Mouse (Mus musculus): ENCODE measurements around the gene Ky. TPM values are rescaled to one million over a fixed set of nuclear protein-coding genes. Genes with fewer than 3 reads are reported as not detected.

Gene Ky
- polyA plus RNA-seq, 1 experiment = not detected

GRCm38 (mm10) chr9:102546256-102547027 is 40.9 kb downstream of the Ky start:
- WGBS = 57% methylated on average over 20 of the region's 20 CpGs
- no peak for TF ChIP-seq CTCF (IDR thresholded peaks at IDR 0.05; ENCODE audit: control insufficient read depth, insufficient read depth, low read length)
- TF ChIP-seq POLR2A (IDR thresholded peaks at IDR 0.05; ENCODE audit: borderline replicate concordance, control insufficient read depth, low read depth, low read length) = no peak

GRCm38 (mm10) chr9:102547028-102547354 is 41.4 kb downstream of the Ky start:
- H3K27ac ChIP-seq (ENCODE audit: control insufficient read depth, insufficient read depth, low read depth, low read length, poor library complexity) = no peak overlapping the region
- peaks cover 2% of the 10 kb centered on the region for H3K4me1 ChIP-seq (ENCODE audit: control insufficient read depth, insufficient read depth, low read length)
- 76% methylated on average over 7 of the region's 7 CpGs for WGBS
- no peak overlapping the region for H3K4me3 ChIP-seq (replicated peaks; ENCODE audit: control insufficient read depth, low read depth, low read length)
- no peak for TF ChIP-seq CTCF (IDR thresholded peaks at IDR 0.05; ENCODE audit: control insufficient read depth, insufficient read depth, low read length)
- no peak for TF ChIP-seq POLR2A (IDR thresholded peaks at IDR 0.05; ENCODE audit: borderline replicate concordance, control insufficient read depth, low read depth, low read length)

More at GRCm38 (mm10) chr9:102546256-102547027, 40.9 kb downstream of the Ky start:
- peaks cover 2% of the 10 kb centered on the region for H3K4me1 ChIP-seq (ENCODE audit: control insufficient read depth, insufficient read depth, low read length)
- no peak overlapping the region for H3K4me3 ChIP-seq (replicated peaks; ENCODE audit: control insufficient read depth, low read depth, low read length)
- no peak overlapping the region for H3K27ac ChIP-seq (ENCODE audit: control insufficient read depth, insufficient read depth, low read depth, low read length, poor library complexity)

- no peaks in the 10 kb centered on the region for H3K4me1 ChIP-seq (ENCODE audit: control insufficient read depth, insufficient read depth, low read length)
- H3K27ac ChIP-seq (ENCODE audit: control insufficient read depth, insufficient read depth, low read depth, low read length, poor library complexity) = no peak overlapping the region
- H3K4me3 ChIP-seq (replicated peaks; ENCODE audit: control insufficient read depth, low read depth, low read length) = no peak overlapping the region
- WGBS = 15% methylated on average over 8 of the region's 8 CpGs
- TF ChIP-seq CTCF (IDR thresholded peaks at IDR 0.05; ENCODE audit: control insufficient read depth, insufficient read depth, low read length) = no peak
- no peak for TF ChIP-seq POLR2A (IDR thresholded peaks at IDR 0.05; ENCODE audit: borderline replicate concordance, control insufficient read depth, low read depth, low read length)
Observed at GRCm38 (mm10) chr9:102549211-102549610, 43.7 kb downstream of the Ky start.

GRCm38 (mm10) chr9:102551771-102552170 is 46.2 kb downstream of the Ky start:
- TF ChIP-seq POLR2A (IDR thresholded peaks at IDR 0.05; ENCODE audit: borderline replicate concordance, control insufficient read depth, low read depth, low read length) (no peak), CTCF (IDR thresholded peaks at IDR 0.05; ENCODE audit: control insufficient read depth, insufficient read depth, low read length) (no peak)
- Histone ChIP-seq H3K4me1 (ENCODE audit: control insufficient read depth, insufficient read depth, low read length) (no peaks in the 10 kb centered on the region), H3K4me3 (replicated peaks; ENCODE audit: control insufficient read depth, low read depth, low read length) (no peak overlapping the region), H3K27ac (ENCODE audit: control insufficient read depth, insufficient read depth, low read depth, low read length, poor library complexity) (no peak overlapping the region)
- WGBS = 57% methylated on average over 10 of the region's 10 CpGs

- 81% methylated on average over 3 of the region's 3 CpGs for WGBS
- TF ChIP-seq CTCF (IDR thresholded peaks at IDR 0.05; ENCODE audit: control insufficient read depth, insufficient read depth, low read length) (no peak), POLR2A (IDR thresholded peaks at IDR 0.05; ENCODE audit: borderline replicate concordance, control insufficient read depth, low read depth, low read length) (no peak)
- no peak overlapping the region for H3K4me3 ChIP-seq (replicated peaks; ENCODE audit: control insufficient read depth, low read depth, low read length)
- H3K4me1 ChIP-seq (ENCODE audit: control insufficient read depth, insufficient read depth, low read length) = no peaks in the 10 kb centered on the region
- no peak overlapping the region for H3K27ac ChIP-seq (ENCODE audit: control insufficient read depth, insufficient read depth, low read depth, low read length, poor library complexity)
Observed at GRCm38 (mm10) chr9:102553781-102554180, 48.2 kb downstream of the Ky start.

GRCm38 (mm10) chr9:102558463-102558862 is 52.9 kb downstream of the Ky start:
- WGBS = 83% methylated on average over 3 of the region's 3 CpGs
- Histone ChIP-seq H3K4me1 (ENCODE audit: control insufficient read depth, insufficient read depth, low read length) (no peaks in the 10 kb centered on the region), H3K4me3 (replicated peaks; ENCODE audit: control insufficient read depth, low read depth, low read length) (no peak overlapping the region)

GRCm38 (mm10) chr9:102572888-102573287 is 67.3 kb downstream of the Ky start:
- no peak overlapping the region for H3K27ac ChIP-seq (ENCODE audit: control insufficient read depth, insufficient read depth, low read depth, low read length, poor library complexity)
- TF ChIP-seq POLR2A (IDR thresholded peaks at IDR 0.05; ENCODE audit: borderline replicate concordance, control insufficient read depth, low read depth, low read length) (no peak), CTCF (IDR thresholded peaks at IDR 0.05; ENCODE audit: control insufficient read depth, insufficient read depth, low read length) (no peak)
- H3K4me3 ChIP-seq (replicated peaks; ENCODE audit: control insufficient read depth, low read depth, low read length) = no peak overlapping the region
- H3K4me1 ChIP-seq (ENCODE audit: control insufficient read depth, insufficient read depth, low read length) = no peaks in the 10 kb centered on the region; the same call in 1 of the 2 replicates
- WGBS = 78% methylated on average over 5 of the region's 5 CpGs

More at GRCm38 (mm10) chr9:102558463-102558862, 52.9 kb downstream of the Ky start:
- no peak for TF ChIP-seq CTCF (IDR thresholded peaks at IDR 0.05; ENCODE audit: control insufficient read depth, insufficient read depth, low read length)
- TF ChIP-seq POLR2A (IDR thresholded peaks at IDR 0.05; ENCODE audit: borderline replicate concordance, control insufficient read depth, low read depth, low read length) = no peak
- H3K27ac ChIP-seq (ENCODE audit: control insufficient read depth, insufficient read depth, low read depth, low read length, poor library complexity) = no peak overlapping the region

- no peaks in the 10 kb centered on the region; the same call in 1 of the 2 replicates for H3K4me1 ChIP-seq (ENCODE audit: control insufficient read depth, insufficient read depth, low read length)
- TF ChIP-seq POLR2A (IDR thresholded peaks at IDR 0.05; ENCODE audit: borderline replicate concordance, control insufficient read depth, low read depth, low read length) = no peak
- TF ChIP-seq CTCF (IDR thresholded peaks at IDR 0.05; ENCODE audit: control insufficient read depth, insufficient read depth, low read length) = no peak
- no peak overlapping the region for H3K27ac ChIP-seq (ENCODE audit: control insufficient read depth, insufficient read depth, low read depth, low read length, poor library complexity)
- no peak overlapping the region for H3K4me3 ChIP-seq (replicated peaks; ENCODE audit: control insufficient read depth, low read depth, low read length)
- WGBS = 8% methylated on average over 5 of the region's 5 CpGs
Observed at GRCm38 (mm10) chr9:102577480-102577879, 71.9 kb downstream of the Ky start.

Data from bone marrow, adult 2 months (tissue).